Mouse (Mus musculus): ENCODE data around the gene Sephs2. TPM values are rescaled to one million over a fixed set of nuclear protein-coding genes. Genes with fewer than 3 reads are reported as not detected.
A peak's percentile ranks its signal among the peaks of the same experiment; 100 is the strongest.

Sephs2 gene
- total RNA-seq, 2 experiments from 2014 or later, result 92.8 to 115 TPM

GRCm38 (mm10) chr7:127234777-127235176 lies 39.1 kb downstream of the Sephs2 start:
- DNase-seq (ENCODE audit: low spot score in 2 of 2), result no peak

DNA sequence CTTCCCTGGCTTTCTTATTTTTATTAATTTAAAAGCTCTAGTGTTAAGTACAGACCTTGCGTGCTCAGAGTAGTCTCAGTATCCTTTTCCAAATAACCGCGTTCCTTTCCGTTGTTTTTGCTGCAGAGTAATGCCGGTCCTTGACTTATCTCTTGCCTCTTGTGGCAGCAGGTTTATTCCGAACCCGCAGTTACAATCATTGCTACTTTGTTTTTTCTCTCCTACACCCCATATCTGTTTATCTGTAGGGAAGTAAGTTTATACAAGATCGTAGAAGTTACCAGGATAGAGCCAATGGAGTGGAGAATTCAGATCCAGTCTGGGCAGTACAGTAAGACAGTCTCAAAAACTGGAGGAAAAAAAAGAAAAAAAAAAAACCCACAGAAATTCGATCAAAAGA lies 40.1 kb downstream of the Sephs2 start:
- DNase-seq (ENCODE audit: low spot score in 2 of 2), result no peak

DNA sequence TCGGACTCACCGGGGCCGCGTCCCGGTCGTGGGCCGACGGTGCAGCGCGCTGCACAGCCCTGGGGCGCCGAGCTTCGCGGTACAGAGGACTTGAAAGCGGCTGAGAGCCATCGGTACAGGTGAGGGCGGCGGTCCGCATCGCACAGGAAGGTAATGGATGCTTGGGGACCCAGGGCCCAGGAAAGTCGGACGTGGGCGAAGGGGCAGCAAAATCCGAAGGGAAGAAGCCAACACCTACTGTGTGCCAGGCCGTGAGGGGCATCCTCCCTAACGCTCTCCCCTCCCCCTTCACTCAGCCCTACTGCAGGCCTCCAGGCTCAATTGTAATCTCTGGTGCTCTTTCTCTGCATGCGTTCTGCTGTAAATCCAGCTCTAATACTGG lies 40.5 kb downstream of the Sephs2 start:
- DNase-seq (ENCODE audit: low spot score in 2 of 2), result no peak

DNA sequence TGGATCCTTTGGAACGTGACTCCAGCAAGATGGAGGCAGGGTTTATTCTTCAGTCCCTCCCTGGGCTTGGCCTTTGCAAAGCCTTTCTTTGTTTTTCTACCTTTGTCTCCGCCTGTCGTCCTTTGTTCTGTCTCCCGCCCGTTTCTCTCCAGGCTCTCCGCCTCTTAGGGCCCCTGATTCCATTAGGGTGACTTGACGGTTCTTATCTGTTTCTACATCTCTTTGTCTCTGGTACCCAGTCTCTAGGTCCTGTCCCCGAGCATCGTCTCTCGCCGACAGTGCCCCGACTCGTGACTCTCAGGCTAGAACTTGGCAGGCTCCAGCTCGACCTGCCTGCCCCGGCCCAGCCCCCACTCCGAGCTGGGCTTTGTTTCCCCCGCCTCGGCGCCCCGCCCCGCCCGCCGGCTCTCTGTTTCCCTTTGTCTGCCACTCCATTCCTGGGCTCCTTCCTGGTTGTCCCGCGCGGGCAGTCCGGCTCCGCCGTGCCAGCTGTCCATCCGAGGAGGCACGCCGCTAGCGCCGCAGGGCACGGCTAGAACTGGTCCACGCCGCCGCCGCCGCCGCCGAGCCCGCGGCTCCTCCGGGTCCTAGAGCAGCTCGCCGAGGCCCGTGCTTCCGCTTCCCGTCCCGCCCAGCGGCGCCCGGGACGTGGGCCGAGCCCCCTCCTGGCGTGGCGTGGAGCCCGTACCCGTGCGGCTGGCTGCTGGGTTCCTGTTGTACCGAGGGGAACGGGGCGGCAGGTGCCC lies 41.1 kb downstream of the Sephs2 start, which contains the start of the genes Zfp553 and Sept1:
Zfp553 (plus strand) TSS at position 440 of the 746 bp plus-strand sequence.
Sept1 (minus strand) TSS at position 509 of the 746 bp plus-strand sequence.
- peak; percentile 68 to 71 for DNase-seq (ENCODE audit: low spot score in 2 of 2)

GRCm38 (mm10) chr7:127231826-127232621 lies 41.8 kb downstream of the Sephs2 start:
- DNase-seq (ENCODE audit: low spot score in 2 of 2), result no peak

DNA sequence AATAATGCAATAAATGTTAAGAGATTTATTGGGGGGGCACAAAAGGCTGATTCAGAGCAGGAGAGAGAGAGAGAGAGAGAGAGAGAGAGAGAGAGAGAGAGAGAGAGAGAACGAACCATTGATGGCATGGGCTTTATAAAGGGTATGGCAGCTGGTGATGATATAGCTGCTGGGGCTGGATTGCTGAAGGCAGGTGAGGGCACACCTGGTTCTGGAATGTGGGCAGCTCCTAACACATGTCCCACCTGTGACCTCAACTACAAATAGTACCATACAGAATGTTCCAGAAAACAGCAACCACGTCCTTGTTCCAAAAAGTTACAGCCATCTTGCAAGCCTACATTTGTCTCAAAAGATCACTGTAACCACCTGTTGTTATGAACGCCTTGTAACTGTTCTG lies 42.5 kb downstream of the Sephs2 start:
- DNase-seq (ENCODE audit: low spot score in 2 of 2), result no peak

DNA sequence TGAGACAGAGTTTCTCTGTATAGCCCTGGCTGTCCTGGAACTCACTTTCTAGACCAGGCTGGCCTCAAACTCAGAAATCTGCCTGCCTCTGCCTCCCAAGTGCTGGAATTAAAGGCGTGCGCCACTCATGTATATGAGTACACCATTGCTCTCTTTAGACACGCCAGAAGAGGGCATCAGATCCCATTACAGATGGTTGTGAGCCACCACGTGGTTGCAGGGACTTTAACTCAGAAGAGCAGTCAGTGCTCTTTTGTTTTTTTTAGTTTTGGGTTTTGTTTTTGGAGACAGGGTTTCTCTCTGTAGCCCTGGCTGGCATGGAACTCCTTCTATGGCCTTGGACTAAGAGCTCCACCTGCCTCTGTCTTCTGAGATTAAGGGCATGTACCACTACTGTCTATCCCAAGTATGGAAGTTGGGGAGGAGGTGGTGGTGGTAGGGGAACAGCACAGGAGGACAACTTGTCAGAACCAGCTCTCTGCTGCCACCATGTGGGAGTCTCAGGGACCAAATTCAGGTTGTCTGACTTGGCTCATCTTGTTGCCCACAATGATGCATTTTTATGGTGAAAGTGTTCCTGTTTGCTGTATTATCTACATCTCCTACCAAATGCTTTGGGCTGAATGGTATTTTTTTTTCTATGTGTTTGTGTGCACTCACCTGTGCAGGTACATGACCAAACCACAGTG lies 45.1 kb downstream of the Sephs2 start:
- DNase-seq (ENCODE audit: low spot score in 2 of 2), result peak; percentile 57 to 68

GRCm38 (mm10) chr7:127225147-127225995 lies 48.5 kb downstream of the Sephs2 start:
- DNase-seq (ENCODE audit: low spot score in 2 of 2), result no peak

DNA sequence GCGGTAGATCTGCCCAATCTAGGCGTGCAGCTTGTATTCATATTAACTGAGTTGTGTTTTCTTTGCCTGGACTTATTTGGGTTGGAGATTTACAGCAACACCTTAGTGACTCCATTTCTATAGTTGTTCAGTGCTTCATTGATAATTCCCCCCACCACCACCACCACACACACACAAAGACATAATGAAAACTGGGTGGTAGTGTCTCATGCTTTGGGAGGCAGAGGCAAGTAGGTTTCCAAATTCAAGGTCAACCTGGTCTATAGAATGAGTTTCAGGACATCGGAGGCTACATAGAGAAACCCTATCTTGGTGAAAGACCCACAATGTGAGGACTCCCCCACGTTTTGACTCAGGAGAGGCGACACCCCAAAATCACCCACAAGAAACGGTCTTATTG lies 49.2 kb downstream of the Sephs2 start:
- no peak for DNase-seq (ENCODE audit: low spot score in 2 of 2)

- DNase-seq (ENCODE audit: low spot score in 2 of 2), result no peak
Measured at GRCm38 (mm10) chr7:127223515-127224478, 50.1 kb downstream of the Sephs2 start.

- DNase-seq (ENCODE audit: low spot score in 2 of 2), result no peak
Measured at GRCm38 (mm10) chr7:127223106-127223505, 50.7 kb downstream of the Sephs2 start.

Other genes starting within 250 kb of the Sephs2 start
- gene Maz, start 247.0 kb downstream of the Sephs2 start, total RNA-seq (2021), result 100 to 1,000 TPM; 240 to 256 TPM
- gene Kif22, start 231.6 kb downstream of the Sephs2 start, total RNA-seq (2021), result 10 to 100 TPM; 45.2 to 45.9 TPM
- gene Zg16, start 186.7 kb downstream of the Sephs2 start, total RNA-seq (2021), result 100 to 1,000 TPM in 1 of 2 experiments, not detected in 1; 137 TPM
- gene AI467606, start 182.7 kb downstream of the Sephs2 start, total RNA-seq (2021), result 1 to 10 TPM; 1.9 to 2.0 TPM
- gene Qprt, start 151.8 kb downstream of the Sephs2 start, total RNA-seq (2021), result 10 to 100 TPM in 1 of 2 experiments, 1 to 10 TPM in 1; 5.7 to 12.0 TPM
- 1 to 10 TPM; 1.8 to 2.1 TPM for gene Spn, start 136.2 kb downstream of the Sephs2 start, total RNA-seq (2021)
- gene Cd2bp2, start 78.0 kb downstream of the Sephs2 start, total RNA-seq (2021), result 10 to 100 TPM; 77.6 to 84.4 TPM
- gene Tbc1d10b, start 65.6 kb downstream of the Sephs2 start, total RNA-seq (2021), result 10 to 100 TPM; 57.9 to 58.5 TPM
- gene Mylpf, start 65.2 kb downstream of the Sephs2 start, total RNA-seq (2021), result 100 to 1,000 TPM; 268 to 794 TPM
- 10 to 100 TPM; 18.3 to 19.3 TPM for gene Zfp553, start 41.0 kb downstream of the Sephs2 start, total RNA-seq (2021)
- gene Sept1, start 40.9 kb downstream of the Sephs2 start, total RNA-seq (2021), result 10 to 100 TPM; 12.6 to 14.5 TPM
- 10 to 100 TPM; 36.3 to 39.2 TPM for gene Zfp771, start 29.8 kb downstream of the Sephs2 start, total RNA-seq (2021)
- 10 to 100 TPM; 63.5 to 68.3 TPM for gene Dctpp1, start 13.3 kb downstream of the Sephs2 start, total RNA-seq (2021)
- gene Itgal, start 22.2 kb upstream of the Sephs2 start, total RNA-seq (2021), result 1 to 10 TPM; 3.0 to 3.4 TPM
- gene Zfp768, start 71.5 kb upstream of the Sephs2 start, total RNA-seq (2021), result 10 to 100 TPM; 32.6 to 33.9 TPM
- gene Zfp747, start 102.0 kb upstream of the Sephs2 start, total RNA-seq (2021), result 10 to 100 TPM in 1 of 2 experiments, 1 to 10 TPM in 1; 9.9 to 10.4 TPM
- 1 to 10 TPM; 5.2 to 5.7 TPM for gene 9130019O22Rik, start 113.1 kb upstream of the Sephs2 start, total RNA-seq (2021)
- gene E430018J23Rik, start 119.6 kb upstream of the Sephs2 start, total RNA-seq (2021), result 10 to 100 TPM; 11.7 to 12.8 TPM
- gene Zfp764, start 132.8 kb upstream of the Sephs2 start, total RNA-seq (2021), result 1 to 10 TPM; 7.8 to 8.0 TPM
- gene Zfp688, start 148.0 kb upstream of the Sephs2 start, total RNA-seq (2021), result 10 to 100 TPM; 21.0 to 24.8 TPM
- gene Zfp689, start 175.1 kb upstream of the Sephs2 start, total RNA-seq (2021), result 1 to 10 TPM; 7.3 to 7.4 TPM
- gene Prr14, start 185.6 kb upstream of the Sephs2 start, total RNA-seq (2021), result 10 to 100 TPM; 52.3 to 54.8 TPM
- gene Fbrs, start 205.1 kb upstream of the Sephs2 start, total RNA-seq (2021), result 10 to 100 TPM; 90.8 to 94.0 TPM
- 100 to 1,000 TPM; 111 to 118 TPM for gene Srcap, start 237.9 kb upstream of the Sephs2 start, total RNA-seq (2021)
- 10 to 100 TPM; 26.4 to 27.5 TPM for gene Gm42715, start 245.5 kb upstream of the Sephs2 start, total RNA-seq (2021)